Mouse (Mus musculus) T-cell, adult 2 months (primary cell): Measurements from ENCODE around the gene Gprin3.
"Not testable (repeated sequence)": the region's sequence is repeated elsewhere in the genome, so short reads cannot be mapped to it uniquely, and the experiment has no call there.

Source experiments
- DNase-seq: peaks from one replicate; pipeline ENCODE4 v3.0.0; 2022; ENCODE audit warnings: low spot score

Gene Gprin3

GRCm38 (mm10) chr6:59348673-59349072 lies 77.4 kb downstream of the Gprin3 start:
- no peak for DNase-seq

DNA sequence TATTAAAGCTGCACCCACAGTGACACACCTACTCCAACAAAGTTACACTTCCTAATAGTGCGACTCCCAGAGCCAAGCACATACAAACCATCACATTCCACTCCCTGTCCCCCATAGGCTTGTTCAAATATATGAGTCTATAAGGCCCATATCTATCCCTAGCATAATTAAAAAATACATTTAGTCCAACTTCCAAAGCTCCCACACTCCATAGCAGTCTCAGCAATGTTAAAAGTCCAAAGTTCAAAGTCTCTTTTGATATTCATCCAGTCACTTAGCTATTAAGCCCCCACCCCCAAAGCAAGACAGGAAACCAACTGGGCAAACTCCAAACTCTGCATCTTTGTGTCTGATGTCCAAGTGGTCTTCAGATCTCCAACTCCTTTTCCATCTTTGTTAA lies 84.9 kb downstream of the Gprin3 start:
- no peak for DNase-seq

GRCm38 (mm10) chr6:59328297-59328696 lies 97.8 kb downstream of the Gprin3 start:
- no peak for DNase-seq

DNA sequence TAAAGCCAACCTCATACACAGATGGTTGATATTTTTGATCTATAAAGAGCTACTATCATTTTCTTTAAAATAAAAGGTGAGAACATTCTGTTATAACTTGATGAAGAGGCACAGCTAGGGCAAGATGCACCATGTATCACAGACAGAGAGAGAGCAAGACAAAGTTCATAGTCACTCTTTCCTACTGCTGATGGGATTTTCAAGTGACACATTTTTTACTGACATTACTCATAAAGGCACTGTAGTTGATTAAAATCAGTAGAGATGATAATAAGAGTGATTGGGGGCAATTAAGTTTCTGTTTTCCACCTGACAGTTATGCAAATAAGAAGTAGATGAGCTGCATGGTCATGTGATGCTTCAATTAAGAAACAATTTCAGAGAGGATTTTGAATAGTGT lies 110.2 kb downstream of the Gprin3 start:
- DNase-seq: no peak

DNA sequence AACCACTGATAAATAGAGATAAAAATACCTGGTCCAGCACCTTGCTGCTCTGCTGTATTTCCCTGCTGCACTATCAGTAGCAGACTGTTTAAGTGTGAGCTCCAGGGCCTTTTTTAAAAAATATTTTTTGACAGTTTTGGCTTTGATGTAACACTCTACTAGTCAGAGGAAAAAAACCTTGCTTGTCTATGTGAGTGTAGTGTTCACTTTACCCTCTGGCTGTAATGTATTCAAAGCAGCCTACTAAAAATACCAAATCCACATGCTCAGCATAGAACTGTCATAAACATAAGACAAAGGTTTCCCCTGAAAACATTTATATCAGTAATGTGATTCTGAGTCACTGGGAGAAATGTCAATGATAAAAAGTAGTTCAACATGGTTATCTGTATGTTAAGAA lies 111.0 kb downstream of the Gprin3 start:
- DNase-seq: no peak

- no peak for DNase-seq
Observed at GRCm38 (mm10) chr6:59313162-59313561, 112.9 kb downstream of the Gprin3 start.

DNA sequence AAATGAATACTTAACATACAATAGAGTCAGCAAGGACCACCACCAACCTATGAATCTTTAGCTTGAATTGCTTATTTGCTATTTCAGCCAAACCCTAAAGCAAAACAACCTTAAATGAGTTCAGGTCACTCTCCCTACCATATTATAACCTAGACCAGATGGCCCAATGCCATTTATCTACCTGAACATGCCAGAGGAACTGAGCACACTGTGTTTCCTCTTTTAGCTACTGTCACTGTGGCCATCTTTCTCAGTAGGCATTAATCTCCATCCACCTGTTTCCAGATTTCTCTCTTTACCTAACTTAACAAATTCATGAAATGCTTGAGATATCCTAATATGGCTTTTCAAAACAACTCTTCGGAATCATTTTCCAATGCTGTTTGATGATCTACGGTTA lies 114.9 kb downstream of the Gprin3 start:
- no peak for DNase-seq

DNA sequence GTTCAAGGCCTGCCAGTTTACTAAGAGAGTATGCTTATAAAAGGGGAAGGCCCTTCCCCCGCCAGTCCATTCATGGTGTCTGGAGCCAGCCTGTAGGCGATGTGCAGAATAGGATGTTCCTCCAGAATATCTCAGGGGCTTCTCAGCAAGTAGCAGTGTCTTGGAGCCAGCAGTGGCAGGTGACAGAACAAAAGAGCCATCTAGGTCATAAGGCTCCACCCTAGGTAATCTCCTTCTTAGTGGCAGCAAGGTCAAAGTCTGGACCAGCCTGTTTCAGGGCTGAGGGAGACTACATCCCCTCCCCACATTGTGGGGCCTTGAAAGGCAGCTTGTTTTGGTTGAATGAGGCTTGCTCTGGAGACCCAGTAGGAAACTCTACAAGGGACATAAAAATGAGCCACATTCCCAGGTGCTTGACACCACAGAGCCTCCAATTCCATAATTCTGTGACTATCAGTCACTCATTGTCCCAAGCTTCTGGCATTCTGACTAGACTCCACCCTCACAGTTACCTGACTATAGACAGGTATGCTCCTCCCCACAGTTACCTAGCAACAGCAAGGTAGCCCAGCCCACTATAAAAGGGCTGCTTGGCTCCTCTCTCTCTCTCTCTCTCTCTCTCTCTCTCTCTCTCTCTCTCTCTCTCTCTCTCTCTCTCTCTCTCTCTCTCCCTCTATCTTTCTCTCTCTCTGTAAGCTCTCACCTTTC lies 121.7 kb downstream of the Gprin3 start:
- not testable (repeated sequence) for DNase-seq

- no peak for DNase-seq
Observed at GRCm38 (mm10) chr6:59303031-59303430, 123.1 kb downstream of the Gprin3 start.
